Mouse (Mus musculus) neural tube, embryonic 13.5 days (tissue): ENCODE measurements around the gene Lpin1. TPM values are rescaled to one million over a fixed set of nuclear protein-coding genes. Genes with fewer than 3 reads are reported as not detected.

Experiments
- ATAC-seq: fragments of 200-750 bp; cut with Nextera tagmentation; 2 replicates; pipeline ENCODE4 v1.8.0; 2017; ENCODE audit warnings: low read depth, mild to moderate bottlenecking, moderate TSS enrichment, moderate library complexity
- H3K27ac ChIP-seq: fragments of 300-500 bp; sonication (generic); replicated peaks from 2 replicates; pipeline ENCODE4 v1.5.1; 2015; ENCODE audit warnings: moderate library complexity, mild to moderate bottlenecking, inconsistent platforms
- H3K27me3 ChIP-seq: fragments of 300-500 bp; sonication (generic); 2 replicates; pipeline ENCODE4 v1.6.1; 2015; ENCODE audit warnings: mild to moderate bottlenecking, inconsistent platforms
- H3K36me3 ChIP-seq: fragments of 300-500 bp; sonication (generic); 2 replicates; pipeline ENCODE4 v1.6.1; 2015; ENCODE audit warnings: mild to moderate bottlenecking, inconsistent platforms
- H3K4me1 ChIP-seq: fragments of 300-500 bp; sonication (generic); replicated peaks from 2 replicates; pipeline ENCODE4 v1.6.1; 2015; ENCODE audit warnings: inconsistent platforms
- H3K4me2 ChIP-seq: fragments of 300-500 bp; sonication (generic); 2 replicates; pipeline ENCODE4 v1.6.1; 2015; ENCODE audit warnings: inconsistent platforms, mild to moderate bottlenecking, moderate library complexity
- H3K4me3 ChIP-seq: fragments of 300-500 bp; sonication (generic); 2 replicates; pipeline ENCODE4 v1.5.1; 2015; ENCODE audit warnings: mild to moderate bottlenecking, inconsistent platforms
- H3K9ac ChIP-seq: fragments of 300-500 bp; sonication (generic); 2 replicates; pipeline ENCODE4 v1.6.1; 2015; ENCODE audit warnings: moderate library complexity, mild to moderate bottlenecking, inconsistent platforms
- H3K9me3 ChIP-seq: fragments of 300-500 bp; sonication (generic); 2 replicates; pipeline ENCODE4 v1.6.1; 2016; ENCODE audit warnings: inconsistent platforms
- WGBS: fragments of 180-500 bp; shearing (Covaris S2); methylation state at CpG from one replicate; pipeline ENCODE4 v1.1.7; 2015; 5-methylcytosine and 5-hydroxymethylcytosine counted together
- polyA plus RNA-seq: library from polyadenylated mRNA; unstranded; fragments of >200 nt; fragmentation: Nextera tagmentation; extraction: Ambion mirVana; gene quantifications from 2 replicates; pipeline ENCODE4 v1.2.1, GENCODE M21; 2015

The Lpin1 gene
- polyA plus RNA-seq = 15.9 and 16.1 TPM in 2 replicates

DNA sequence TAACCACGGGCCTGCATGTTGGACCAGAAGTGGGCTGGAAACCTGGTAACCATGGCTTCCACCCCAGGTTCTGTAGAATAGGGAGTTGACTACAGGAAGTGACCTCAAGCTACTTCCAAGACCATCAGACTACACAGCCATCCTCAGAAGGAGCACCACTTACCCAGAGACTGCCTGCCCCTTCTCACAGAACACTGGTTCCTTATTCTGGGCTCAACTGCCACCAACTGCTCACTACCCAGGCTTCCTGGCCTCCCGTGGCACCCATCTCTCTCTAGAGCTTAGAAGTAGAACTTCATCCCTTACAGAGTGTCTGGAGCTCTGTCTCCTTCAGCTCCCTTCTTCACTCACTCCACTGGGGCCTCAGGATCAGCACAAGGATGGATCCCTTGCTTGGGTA is at the start of gene Lpin1:
TSS of gene Lpin1 (minus strand) at position 31 of the 400 bp plus-strand sequence.
- Histone ChIP-seq H3K4me1 (no peaks in the 10 kb centered on the region), H3K27ac (no peak within 1 kb of the TSS), H3K9me3 (no peaks in the 10 kb centered on the region), H3K36me3 (no peaks in the 10 kb centered on the region), H3K4me3 (no peak within 1 kb of the TSS), H3K27me3 (no peaks in the 10 kb centered on the region), H3K9ac (no peak within 1 kb of the TSS), H3K4me2 (no peak within 1 kb of the TSS)
- WGBS = 89% methylated on average over 2 of the region's 2 CpGs
- no peak for ATAC-seq

DNA sequence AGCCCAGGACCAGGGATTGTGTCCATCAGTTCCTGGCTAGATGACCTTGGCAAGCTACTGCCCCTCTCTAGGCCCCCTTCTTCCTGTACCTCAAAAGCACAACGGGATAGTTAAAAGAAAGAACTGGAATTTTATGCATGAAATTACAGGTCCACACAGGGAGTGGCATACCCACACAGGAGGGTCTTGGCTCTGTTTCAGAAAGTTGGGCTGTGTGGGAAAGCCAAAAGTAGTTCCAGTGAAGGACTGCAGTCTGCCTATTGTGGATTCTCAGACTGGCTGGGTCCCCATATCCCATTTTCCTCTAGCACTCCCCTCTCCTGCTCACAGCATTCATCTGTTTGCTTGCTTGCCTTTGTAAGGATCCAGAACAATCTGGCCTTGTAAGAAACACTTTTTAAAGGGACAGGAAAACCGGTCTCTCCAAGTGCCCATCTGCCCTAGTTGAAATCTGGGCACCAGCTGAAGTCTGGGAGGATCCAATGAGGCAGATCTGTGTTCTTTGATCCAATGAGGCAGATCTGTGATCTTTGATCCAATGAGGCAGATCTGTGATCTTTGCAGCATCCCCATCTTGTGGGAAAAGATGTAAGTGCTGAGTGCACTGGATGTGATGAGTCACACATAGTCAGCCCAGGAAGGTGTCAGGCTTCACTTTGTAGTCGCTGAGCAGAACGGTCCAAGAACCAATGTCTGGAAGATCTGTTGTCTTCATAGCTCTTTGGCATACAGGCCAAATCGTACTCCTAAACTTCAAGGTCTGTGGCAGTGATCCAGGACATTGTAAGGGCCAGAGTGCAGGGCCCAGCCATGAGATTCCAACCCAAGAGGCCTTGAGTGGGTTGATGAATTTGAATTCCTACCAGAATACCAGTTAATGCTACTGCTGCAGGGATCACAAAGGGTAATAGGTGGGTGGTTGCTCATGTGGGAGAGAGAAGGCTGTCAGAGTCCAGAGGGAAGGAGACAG is 46.4 kb upstream of the Lpin1 start:
- H3K4me1 ChIP-seq = peaks cover 10% of the 10 kb centered on the region
- WGBS = 81% methylated on average over 5 of the region's 5 CpGs
- H3K27me3 ChIP-seq = peaks cover 48% of the 10 kb centered on the region

DNA sequence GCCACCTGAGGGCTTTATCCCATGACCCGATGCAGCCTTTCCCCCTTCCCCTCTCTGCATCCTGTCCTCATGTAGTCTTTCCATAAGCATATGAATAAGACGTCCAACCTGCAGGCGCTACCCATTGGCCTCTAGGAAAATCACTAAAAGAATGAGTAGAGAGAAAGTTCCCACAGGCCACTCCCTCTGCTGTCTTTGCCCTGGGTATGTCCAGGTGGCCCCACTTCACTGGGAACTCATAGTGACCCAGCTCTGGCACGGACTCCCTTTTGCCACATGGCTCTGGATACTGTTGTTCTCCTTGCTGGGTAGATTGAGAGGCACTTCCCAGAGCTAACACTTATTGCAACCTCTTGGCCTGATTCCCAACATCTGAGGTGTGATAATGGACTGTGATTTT is 44.8 kb upstream of the Lpin1 start:
- H3K4me2 ChIP-seq = no peak overlapping the region
- ATAC-seq = no peak
- peaks cover 52% of the 10 kb centered on the region for H3K27me3 ChIP-seq
- no peaks in the 10 kb centered on the region for H3K9me3 ChIP-seq
- peaks cover 10% of the 10 kb centered on the region for H3K4me1 ChIP-seq
- no peaks in the 10 kb centered on the region for H3K36me3 ChIP-seq
- H3K9ac ChIP-seq = no peak overlapping the region
- H3K4me3 ChIP-seq = no peak overlapping the region
- H3K27ac ChIP-seq = no peak overlapping the region
- WGBS = 77% methylated on average over 4 of the region's 4 CpGs

More for the DNA sequence above, 46.4 kb upstream of the Lpin1 start:
- Histone ChIP-seq H3K9me3 (no peaks in the 10 kb centered on the region), H3K4me3 (no peak overlapping the region), H3K36me3 (no peaks in the 10 kb centered on the region), H3K9ac (no peak overlapping the region), H3K27ac (no peak overlapping the region), H3K4me2 (no peak overlapping the region)
- ATAC-seq = no peak

DNA sequence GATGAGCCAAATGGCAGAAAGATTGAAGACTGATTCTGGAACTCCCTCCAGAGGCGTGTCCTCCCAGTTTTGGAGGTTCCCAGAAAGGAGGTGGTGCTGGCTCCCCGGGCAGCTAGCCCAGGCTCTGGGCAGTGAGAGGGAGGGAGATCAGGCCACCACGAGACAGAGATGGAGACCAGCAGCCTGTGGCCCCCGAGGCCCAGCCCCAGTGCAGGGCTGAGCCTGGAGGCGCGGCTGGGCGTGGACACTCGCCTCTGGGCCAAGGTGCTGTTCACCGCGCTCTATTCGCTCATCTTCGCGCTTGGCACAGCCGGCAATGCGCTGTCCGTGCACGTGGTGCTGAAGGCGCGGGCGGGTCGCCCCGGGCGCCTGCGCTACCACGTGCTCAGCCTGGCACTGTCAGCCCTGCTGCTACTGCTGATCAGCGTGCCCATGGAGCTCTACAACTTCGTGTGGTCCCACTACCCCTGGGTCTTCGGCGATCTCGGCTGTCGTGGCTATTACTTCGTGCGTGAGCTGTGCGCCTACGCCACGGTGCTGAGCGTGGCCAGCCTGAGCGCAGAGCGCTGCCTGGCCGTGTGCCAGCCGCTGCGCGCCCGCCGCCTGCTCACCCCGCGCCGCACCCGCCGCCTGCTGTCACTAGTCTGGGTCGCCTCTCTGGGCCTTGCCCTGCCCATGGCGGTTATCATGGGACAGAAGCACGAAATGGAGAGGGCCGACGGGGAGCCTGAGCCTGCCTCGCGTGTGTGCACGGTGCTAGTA is 42.7 kb upstream of the Lpin1 start, which contains the start of gene Ntsr2:
TSS of gene Ntsr2 (plus strand) at position 51 of the 762 bp plus-strand sequence.
- Histone ChIP-seq H3K36me3 (no peaks in the 10 kb centered on the region), H3K27ac (no peak within 1 kb of the TSS), H3K4me3 (peak within 1 kb of the TSS; percentile 38), H3K9ac (peak within 1 kb of the TSS; percentile 61), H3K9me3 (no peaks in the 10 kb centered on the region), H3K27me3 (peaks cover 56% of the 10 kb centered on the region), H3K4me2 (peak within 1 kb of the TSS; percentile 71), H3K4me1 (peaks cover 10% of the 10 kb centered on the region)
- 4% methylated on average over 58 of the region's 58 CpGs for WGBS
- ATAC-seq = peak; percentile 90

DNA sequence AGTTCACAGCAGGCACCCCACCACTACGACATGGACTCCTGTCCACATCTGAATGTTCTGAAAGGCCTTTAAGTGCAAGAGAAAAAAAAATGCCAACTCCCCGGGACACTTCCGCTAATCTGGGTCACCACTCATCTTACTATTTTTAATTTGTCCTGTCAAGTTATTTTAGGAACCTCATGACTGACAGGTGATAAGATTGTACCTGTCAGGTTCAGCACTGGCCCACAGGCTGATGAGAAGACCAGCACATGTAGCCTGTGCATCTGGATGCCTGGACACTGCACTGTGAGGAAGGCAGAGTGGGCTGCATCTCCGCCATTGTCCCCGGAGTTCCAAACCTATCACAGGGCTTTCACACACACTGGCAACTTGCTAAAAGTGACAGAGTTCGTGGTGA is 39.1 kb upstream of the Lpin1 start:
- Histone ChIP-seq H3K36me3 (no peaks in the 10 kb centered on the region), H3K27ac (no peak overlapping the region), H3K9me3 (no peaks in the 10 kb centered on the region), H3K4me2 (no peak overlapping the region), H3K27me3 (peaks cover 35% of the 10 kb centered on the region), H3K9ac (no peak overlapping the region), H3K4me1 (peaks cover 11% of the 10 kb centered on the region), H3K4me3 (no peak overlapping the region)
- WGBS = 88% methylated on average over 6 of the region's 6 CpGs
- ATAC-seq = no peak

DNA sequence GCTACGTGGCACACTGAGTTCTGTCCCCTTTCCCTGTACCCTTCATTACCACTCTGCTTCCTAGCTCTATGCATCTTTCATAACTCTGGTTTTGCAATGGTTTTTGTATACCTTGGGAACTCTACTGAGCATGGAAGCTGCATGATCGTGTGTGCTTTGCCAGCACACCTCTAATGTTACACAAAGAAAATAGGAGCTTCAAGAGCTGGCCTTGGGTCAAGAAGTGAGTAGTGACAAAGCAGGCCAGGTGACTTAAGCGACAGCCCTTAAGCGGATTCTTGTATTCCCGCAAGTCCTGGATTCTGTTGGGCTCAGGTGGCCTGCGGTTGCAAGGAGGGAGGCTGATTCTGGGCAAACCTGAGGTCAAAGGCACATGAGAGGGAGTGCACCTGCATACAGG is 37.5 kb upstream of the Lpin1 start:
- H3K4me1 ChIP-seq = peaks cover 19% of the 10 kb centered on the region
- ATAC-seq = no peak
- WGBS = 92% methylated on average over 6 of the region's 6 CpGs

DNA sequence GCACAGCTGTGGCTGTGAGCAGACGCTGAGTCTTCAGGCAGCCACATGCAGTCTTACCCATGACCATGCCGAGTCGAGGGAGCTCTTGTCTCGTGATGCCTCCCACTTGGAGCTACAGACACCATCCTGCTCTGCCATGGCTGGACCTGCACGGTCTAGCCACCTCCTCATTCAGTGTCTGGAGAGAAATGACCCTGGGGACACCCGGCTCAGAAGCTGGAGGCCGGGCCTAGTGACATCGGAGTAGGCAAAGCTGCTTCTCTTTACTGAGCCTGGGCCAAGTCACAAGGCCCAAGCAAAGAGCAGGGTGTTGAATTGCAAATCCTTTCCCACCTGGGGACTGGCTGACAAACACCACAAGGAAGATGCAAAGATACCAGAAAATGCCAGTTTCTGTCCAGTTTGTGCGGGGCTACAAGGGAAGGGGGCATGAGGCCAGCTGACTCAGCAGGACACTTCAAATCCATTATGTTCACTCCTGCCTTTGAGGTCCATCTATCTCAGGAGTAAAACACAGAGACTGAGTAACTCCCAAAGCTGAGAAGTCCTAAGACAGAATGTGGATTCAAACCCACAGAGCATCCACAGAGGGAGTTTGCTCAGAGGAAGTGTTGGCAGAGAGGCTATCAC is 36.1 kb upstream of the Lpin1 start:
- WGBS = 57% methylated on average over 9 of the region's 9 CpGs

More for the DNA sequence above, 37.5 kb upstream of the Lpin1 start:
- Histone ChIP-seq H3K4me2 (no peak overlapping the region), H3K4me3 (no peak overlapping the region), H3K9me3 (no peaks in the 10 kb centered on the region), H3K36me3 (no peaks in the 10 kb centered on the region), H3K27ac (no peak overlapping the region), H3K27me3 (peaks cover 19% of the 10 kb centered on the region), H3K9ac (no peak overlapping the region)

DNA sequence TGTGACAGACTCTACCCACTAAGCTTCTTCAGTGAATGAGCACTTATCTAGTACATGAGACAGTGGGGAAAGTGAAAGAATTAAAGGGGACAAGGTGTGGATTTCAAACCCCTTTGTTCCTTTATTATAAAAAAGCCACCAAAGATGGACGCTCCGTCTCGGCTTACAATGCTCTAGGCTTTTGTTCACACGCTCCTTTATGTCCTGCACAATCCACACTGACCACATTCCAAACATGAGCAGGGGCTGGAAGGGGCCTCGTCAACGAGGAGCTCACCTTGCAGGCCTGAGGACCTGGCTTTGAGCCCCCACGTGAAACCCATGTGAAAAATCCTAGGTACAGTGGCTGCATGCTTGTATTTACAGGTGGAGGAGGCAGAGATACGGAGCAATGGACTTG is 33.9 kb upstream of the Lpin1 start:
- Histone ChIP-seq H3K4me3 (no peak overlapping the region), H3K27me3 (no peaks in the 10 kb centered on the region), H3K4me1 (peaks cover 19% of the 10 kb centered on the region), H3K4me2 (no peak overlapping the region), H3K27ac (peak overlapping the region; percentile 59; the same call in 1 of the 2 replicates), H3K36me3 (no peaks in the 10 kb centered on the region), H3K9ac (no peak overlapping the region), H3K9me3 (no peaks in the 10 kb centered on the region)
- no peak for ATAC-seq
- 45% methylated on average over 8 of the region's 8 CpGs for WGBS

More for the DNA sequence above, 36.1 kb upstream of the Lpin1 start:
- no peak overlapping the region for H3K4me2 ChIP-seq
- ATAC-seq = no peak
- peaks cover 6% of the 10 kb centered on the region; the same call in 1 of the 2 replicates for H3K27me3 ChIP-seq
- peaks cover 19% of the 10 kb centered on the region for H3K4me1 ChIP-seq
- H3K36me3 ChIP-seq = no peaks in the 10 kb centered on the region
- H3K9ac ChIP-seq = no peak overlapping the region
- no peak overlapping the region for H3K27ac ChIP-seq
- no peaks in the 10 kb centered on the region for H3K9me3 ChIP-seq
- no peak overlapping the region for H3K4me3 ChIP-seq

DNA sequence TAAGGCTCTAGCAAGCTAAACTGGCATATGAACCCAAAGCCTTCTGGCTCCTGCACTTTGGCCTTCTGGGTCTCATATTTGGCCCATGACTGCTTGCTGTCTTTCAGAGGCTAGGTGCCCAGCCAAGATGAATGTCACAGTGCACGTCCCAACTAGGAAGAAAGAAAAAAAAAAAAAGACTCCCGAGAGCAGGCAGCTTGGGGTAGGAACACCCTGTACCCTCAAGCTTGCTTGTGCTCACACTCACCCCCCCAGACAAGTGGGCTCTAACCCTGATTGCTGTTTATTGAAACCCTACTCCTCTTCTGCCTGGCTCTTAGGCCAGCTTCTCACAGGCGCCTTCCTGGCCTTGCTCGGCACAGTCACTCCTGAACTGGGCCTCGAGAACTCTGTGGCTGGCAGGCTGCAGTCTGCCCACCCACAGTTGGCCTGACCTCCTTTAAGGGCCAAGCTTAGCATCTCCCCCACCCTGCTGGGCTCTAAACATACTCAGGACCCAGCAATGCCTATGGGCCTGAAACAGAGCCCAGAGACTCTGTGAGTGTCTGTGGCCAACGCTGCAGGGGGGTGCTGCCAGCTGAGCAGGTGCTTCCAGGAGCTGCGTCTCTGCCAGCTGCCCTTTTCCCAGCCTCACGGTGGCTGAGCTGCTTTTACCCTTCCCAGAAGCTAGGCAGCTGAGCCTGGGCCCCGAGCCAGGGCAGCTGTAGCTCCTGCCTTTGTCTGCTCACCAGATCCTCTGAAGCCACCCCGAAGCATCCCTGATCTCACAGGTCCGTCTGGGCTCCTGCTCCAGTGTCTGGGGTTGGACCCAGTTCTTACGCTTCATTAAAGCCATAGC is 33.0 kb upstream of the Lpin1 start:
- Histone ChIP-seq H3K9me3 (no peaks in the 10 kb centered on the region), H3K4me2 (no peak overlapping the region), H3K9ac (peak overlapping the region; percentile 27; the same call in 1 of the 2 replicates), H3K27ac (peak overlapping the region; percentile 59), H3K27me3 (no peaks in the 10 kb centered on the region), H3K36me3 (no peaks in the 10 kb centered on the region), H3K4me3 (no peak overlapping the region), H3K4me1 (peaks cover 19% of the 10 kb centered on the region)
- WGBS = 34% methylated on average over 12 of the region's 12 CpGs
- ATAC-seq = peak; percentile 92

DNA sequence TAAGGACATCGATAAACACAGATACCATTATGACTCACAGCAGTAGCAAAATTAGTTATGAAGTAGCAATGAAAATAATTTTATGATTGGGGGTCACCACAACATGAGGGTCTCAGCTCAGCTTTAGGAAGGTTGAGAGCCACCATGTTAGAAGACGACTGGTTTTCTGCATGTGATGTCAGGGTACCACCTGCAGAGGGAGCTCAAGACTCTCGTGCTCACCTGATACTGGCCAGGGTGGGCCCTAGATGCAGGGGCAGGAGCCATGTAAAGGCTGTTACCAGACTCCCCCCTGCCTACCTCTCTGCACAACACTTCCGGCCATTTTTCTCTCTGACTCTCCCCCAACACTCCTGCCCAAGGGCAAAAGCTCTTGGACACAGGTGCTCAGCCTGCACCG is 31.2 kb upstream of the Lpin1 start:
- no peak overlapping the region for H3K27ac ChIP-seq
- no peak for ATAC-seq
- WGBS = 60% methylated on average over 5 of the region's 5 CpGs
- peaks cover 19% of the 10 kb centered on the region for H3K4me1 ChIP-seq
- H3K4me2 ChIP-seq = no peak overlapping the region
- no peak overlapping the region for H3K4me3 ChIP-seq
- H3K9me3 ChIP-seq = no peaks in the 10 kb centered on the region
- no peaks in the 10 kb centered on the region for H3K27me3 ChIP-seq
- no peak overlapping the region for H3K9ac ChIP-seq
- no peaks in the 10 kb centered on the region for H3K36me3 ChIP-seq

DNA sequence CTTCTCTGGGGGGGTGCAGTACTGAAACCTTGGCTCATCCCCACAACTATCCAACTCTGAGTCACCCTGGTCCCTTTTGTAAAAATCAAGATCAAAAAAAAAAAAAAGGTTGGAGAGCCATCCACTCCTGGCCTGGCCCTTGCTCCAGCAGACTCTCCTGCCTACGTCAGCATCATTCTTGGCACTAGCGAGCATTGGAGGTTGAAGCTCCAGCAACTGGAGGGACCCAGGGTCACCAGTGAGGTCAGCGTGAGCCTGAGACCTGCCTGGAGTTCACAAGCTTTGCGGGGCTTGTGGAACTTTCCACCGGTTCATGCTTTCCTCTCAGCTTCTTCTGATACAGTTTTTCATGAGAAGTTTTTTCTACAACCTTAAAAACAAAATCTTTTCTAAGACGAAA is 29.3 kb upstream of the Lpin1 start:
- H3K4me1 ChIP-seq = peaks cover 19% of the 10 kb centered on the region
- H3K36me3 ChIP-seq = no peaks in the 10 kb centered on the region
- H3K4me3 ChIP-seq = no peak overlapping the region
- H3K27me3 ChIP-seq = no peaks in the 10 kb centered on the region
- no peak for ATAC-seq
- H3K27ac ChIP-seq = no peak overlapping the region
- H3K9ac ChIP-seq = no peak overlapping the region
- H3K4me2 ChIP-seq = no peak overlapping the region
- 86% methylated on average over 6 of the region's 6 CpGs for WGBS
- no peaks in the 10 kb centered on the region for H3K9me3 ChIP-seq
